11 mouse cellular contexts compared by ENCODE assay signal in genomic region chr10:68909018-68909417, GRCm38 (mm10).
A peak's percentile ranks its signal among the peaks of the same experiment; 100 is the strongest.
DNase-seq lines count a peak whose midpoint lies in the region; ATAC-seq lines count a peak whose summit lies in the region.
"Had no signal": no experiment of that assay in that cellular context is flagged by ENCODE, and none has a peak within 500 bp of the region (broad histone marks: within the 10 kb centered on the region; RNA-seq: fewer than 3 reads in every experiment).

No protein-coding gene starts in this region.

- peak overlapping the region; percentile 14; the same call in 1 of the 2 replicates for H3K4me2 ChIP-seq in midbrain, embryonic 11.5 days
- peak overlapping the region; percentile 47 for H3K4me2 ChIP-seq in forebrain, embryonic 16.5 days (ENCODE audit: low read length)
- H3K4me2 ChIP-seq in midbrain, embryonic 15.5 days: peak overlapping the region; percentile 43
- H3K4me2 ChIP-seq: kidney, embryonic 15.5 days; liver, embryonic 11.5 days; stomach, embryonic 15.5 days had no signal

- no peaks in the 10 kb centered on the region for H3K27me3 ChIP-seq in midbrain, embryonic 11.5 days (ENCODE audit: control insufficient read depth, insufficient read depth, low read length)
- no peaks in the 10 kb centered on the region for H3K27me3 ChIP-seq in midbrain, embryonic 10.5 days (ENCODE audit: low read depth, poor library complexity, severe bottlenecking)
- no peaks in the 10 kb centered on the region for H3K27me3 ChIP-seq in forebrain, embryonic 16.5 days (replicated peaks; ENCODE audit: control insufficient read depth, insufficient read depth, low read length)
- no peaks in the 10 kb centered on the region for H3K27me3 ChIP-seq in midbrain, embryonic 15.5 days (replicated peaks)
- H3K27me3 ChIP-seq: kidney, embryonic 15.5 days; stomach, embryonic 15.5 days had no signal

- peak; percentile 89 for ATAC-seq in frontal cortex, adult (ENCODE audit: low TSS enrichment)
- peak; percentile 66; the same call in 1 of the 2 replicates for ATAC-seq in midbrain, embryonic 11.5 days (ENCODE audit: low FRiP score)
- peak; percentile 76 for ATAC-seq in forebrain, embryonic 16.5 days
- peak; percentile 86 for ATAC-seq in midbrain, embryonic 15.5 days (replicated peaks)

- no peaks in the 10 kb centered on the region for H3K36me3 ChIP-seq in midbrain, embryonic 11.5 days (ENCODE audit: control insufficient read depth, insufficient read depth, low read length)
- H3K36me3 ChIP-seq in midbrain, embryonic 10.5 days: no peaks in the 10 kb centered on the region
- no peaks in the 10 kb centered on the region for H3K36me3 ChIP-seq in forebrain, embryonic 16.5 days (ENCODE audit: control insufficient read depth, insufficient read depth)
- H3K36me3 ChIP-seq in midbrain, embryonic 15.5 days (replicated peaks): no peaks in the 10 kb centered on the region
- H3K36me3 ChIP-seq: kidney, embryonic 15.5 days; stomach, embryonic 15.5 days had no signal

- H3K9ac ChIP-seq in midbrain, embryonic 11.5 days (ENCODE audit: low read length): no peak overlapping the region
- H3K9ac ChIP-seq in forebrain, embryonic 16.5 days (replicated peaks; ENCODE audit: low read depth, low read length): peak overlapping the region; percentile 39; the same call in 1 of the 2 replicates
- H3K9ac ChIP-seq in midbrain, embryonic 15.5 days: peak overlapping the region; percentile 17; the same call in 1 of the 2 replicates
- H3K9ac ChIP-seq: kidney, embryonic 15.5 days; stomach, embryonic 15.5 days had no signal

- no peak for DNase-seq in frontal cortex, postnatal 14 days (ENCODE audit: low spot score in 2 of 2)
- peak; percentile 87 for DNase-seq in midbrain, embryonic 11.5 days (ENCODE audit: low spot score, missing footprints)
- no peak for DNase-seq in midbrain, embryonic 10.5 days (ENCODE audit: low spot score)
- DNase-seq in heart, adult 8-10 months (ENCODE audit: low spot score): no peak
- DNase-seq in urinary bladder, adult 18-20 months (ENCODE audit: low spot score in 2 of 2): no peak

- no peaks in the 10 kb centered on the region for H3K9me3 ChIP-seq in midbrain, embryonic 11.5 days (ENCODE audit: control insufficient read depth, low read length)
- H3K9me3 ChIP-seq in midbrain, embryonic 10.5 days (replicated peaks): no peaks in the 10 kb centered on the region
- no peaks in the 10 kb centered on the region for H3K9me3 ChIP-seq in forebrain, embryonic 16.5 days (ENCODE audit: control insufficient read depth, low read length)
- no peaks in the 10 kb centered on the region for H3K9me3 ChIP-seq in midbrain, embryonic 15.5 days
- H3K9me3 ChIP-seq: kidney, embryonic 15.5 days; stomach, embryonic 15.5 days had no signal

- 57% methylated on average over 10 of the region's 10 CpGs for WGBS in midbrain, embryonic 11.5 days
- WGBS in midbrain, embryonic 10.5 days: 69% methylated on average over 10 of the region's 10 CpGs
- 19% methylated on average over 10 of the region's 10 CpGs for WGBS in forebrain, embryonic 16.5 days
- WGBS in midbrain, embryonic 15.5 days: 26% methylated on average over 10 of the region's 10 CpGs

- H3K4me3 ChIP-seq in midbrain, embryonic 11.5 days (ENCODE audit: low read depth, low read length): no peak overlapping the region
- H3K4me3 ChIP-seq in midbrain, embryonic 10.5 days: no peak overlapping the region
- peak overlapping the region; percentile 19 for H3K4me3 ChIP-seq in forebrain, embryonic 16.5 days (replicated peaks; ENCODE audit: low read length)
- H3K4me3 ChIP-seq in midbrain, embryonic 15.5 days: peak overlapping the region; percentile 23
- H3K4me3 ChIP-seq: kidney, embryonic 15.5 days; stomach, embryonic 15.5 days had no signal

- no peaks in the 10 kb centered on the region for H3K4me1 ChIP-seq in midbrain, embryonic 11.5 days (ENCODE audit: control insufficient read depth, insufficient read depth, low read length)
- H3K4me1 ChIP-seq in midbrain, embryonic 10.5 days: peaks cover 4% of the 10 kb centered on the region; the same call in 1 of the 2 replicates
- H3K4me1 ChIP-seq in forebrain, embryonic 16.5 days (replicated peaks; ENCODE audit: control insufficient read depth, insufficient read depth, low read length): peaks cover 8% of the 10 kb centered on the region
- H3K4me1 ChIP-seq in midbrain, embryonic 15.5 days: peaks cover 6% of the 10 kb centered on the region; the same call in 1 of the 2 replicates
- H3K4me1 ChIP-seq: kidney, embryonic 15.5 days; stomach, embryonic 15.5 days had no signal

- H3K27ac ChIP-seq in midbrain, embryonic 11.5 days (ENCODE audit: low read depth, low read length): no peak overlapping the region
- no peak overlapping the region for H3K27ac ChIP-seq in midbrain, embryonic 10.5 days (replicated peaks)
- H3K27ac ChIP-seq in forebrain, embryonic 16.5 days (ENCODE audit: low read length): peak overlapping the region; percentile 58
- peak overlapping the region; percentile 72 for H3K27ac ChIP-seq in midbrain, embryonic 15.5 days
- H3K27ac ChIP-seq: kidney, embryonic 15.5 days; stomach, embryonic 15.5 days had no signal

Comparison
In these comparisons a context has a peak if more than half of its experiments do, and no peak if none do; other contexts are left out.
1. H3K27ac ChIP-seq: peak in forebrain, embryonic 16.5 days (single experiment) and midbrain, embryonic 15.5 days (single experiment); none in midbrain, embryonic 11.5 days (single experiment) and midbrain, embryonic 10.5 days (single experiment).
2. H3K4me3 ChIP-seq: peak in forebrain, embryonic 16.5 days (single experiment) and midbrain, embryonic 15.5 days (single experiment); none in midbrain, embryonic 11.5 days (single experiment) and midbrain, embryonic 10.5 days (single experiment).
3. Peak in every context shown above with its lines, with median percentiles within 50 percentile points of each other: ATAC-seq and H3K4me2 ChIP-seq.